Mouse (Mus musculus) B cell, adult 2 months (primary cell): ENCODE results near the gene Kcnh1.

Source experiments
- DNase-seq, 2 experiments: peaks; one replicate each; pipeline ENCODE4 v3.0.0; 2022

Kcnh1 gene

GRCm38 (mm10) chr1:192327052-192327451 is 136.5 kb downstream of the Kcnh1 start:
- no peak for DNase-seq

GRCm38 (mm10) chr1:192331207-192331606 is 140.6 kb downstream of the Kcnh1 start:
- DNase-seq: no peak

- DNase-seq: no peak
Observed at GRCm38 (mm10) chr1:192336029-192336428, 145.5 kb downstream of the Kcnh1 start.

- DNase-seq: no peak
Observed at GRCm38 (mm10) chr1:192339361-192340077, 148.9 kb downstream of the Kcnh1 start.

- no peak for DNase-seq
Observed at GRCm38 (mm10) chr1:192341774-192342173, 151.2 kb downstream of the Kcnh1 start.

- DNase-seq: no peak
Observed at GRCm38 (mm10) chr1:192343996-192344395, 153.4 kb downstream of the Kcnh1 start.

- DNase-seq: no peak
Observed at GRCm38 (mm10) chr1:192347327-192347726, 156.8 kb downstream of the Kcnh1 start.

GRCm38 (mm10) chr1:192356231-192356630 is 165.7 kb downstream of the Kcnh1 start:
- DNase-seq: no peak

- DNase-seq: no peak
Observed at GRCm38 (mm10) chr1:192359212-192359611, 168.6 kb downstream of the Kcnh1 start.

GRCm38 (mm10) chr1:192368336-192368735 is 177.8 kb downstream of the Kcnh1 start:
- no peak for DNase-seq

- no peak for DNase-seq
Observed at GRCm38 (mm10) chr1:192371943-192372614, 181.5 kb downstream of the Kcnh1 start.

GRCm38 (mm10) chr1:192378546-192379075 is 188.0 kb downstream of the Kcnh1 start:
- DNase-seq: no peak

- DNase-seq: no peak
Observed at GRCm38 (mm10) chr1:192380596-192381041, 190.0 kb downstream of the Kcnh1 start.

- no peak for DNase-seq
Observed at GRCm38 (mm10) chr1:192387624-192388023, 197.1 kb downstream of the Kcnh1 start.

- DNase-seq: no peak
Observed at GRCm38 (mm10) chr1:192391041-192391440, 200.5 kb downstream of the Kcnh1 start.

- no peak for DNase-seq
Observed at GRCm38 (mm10) chr1:192392232-192392631, 201.7 kb downstream of the Kcnh1 start.

- no peak for DNase-seq
Observed at GRCm38 (mm10) chr1:192399667-192400490, 209.3 kb downstream of the Kcnh1 start.

- no peak for DNase-seq
Observed at GRCm38 (mm10) chr1:192400991-192401390, 210.4 kb downstream of the Kcnh1 start.

- DNase-seq: no peak
Observed at GRCm38 (mm10) chr1:192402911-192403704, 212.5 kb downstream of the Kcnh1 start.

- no peak for DNase-seq
Observed at GRCm38 (mm10) chr1:192405136-192405535, 214.6 kb downstream of the Kcnh1 start.

- no peak for DNase-seq
Observed at GRCm38 (mm10) chr1:192406589-192406988, 216.0 kb downstream of the Kcnh1 start.

- DNase-seq: no peak
Observed at GRCm38 (mm10) chr1:192415813-192416212, 225.2 kb downstream of the Kcnh1 start.
